Mouse (Mus musculus) embryonic facial prominence, embryonic 15.5 days (tissue): ENCODE results near the gene Astn2. TPM values are rescaled to one million over a fixed set of nuclear protein-coding genes. Genes with fewer than 3 reads are reported as not detected.
A peak's percentile ranks its signal among the peaks of the same experiment; 100 is the strongest.

Experiments used
- ATAC-seq: fragments of 200-750 bp; cut with Nextera tagmentation; 2 replicates; pipeline ENCODE4 v1.8.0; 2017; ENCODE audit warnings: low read depth, moderate TSS enrichment; ENCODE audit not compliant: insufficient number of reproducible peaks, low FRiP score, low TSS enrichment
- H3K27ac ChIP-seq: fragments of 300-500 bp; sonication (generic); replicated peaks from 2 replicates; pipeline ENCODE4 v1.5.1; 2015; ENCODE audit warnings: mild to moderate bottlenecking, inconsistent platforms
- H3K27me3 ChIP-seq: fragments of 300-500 bp; sonication (generic); 2 replicates; pipeline ENCODE4 v1.6.1; 2015; ENCODE audit warnings: inconsistent platforms
- H3K36me3 ChIP-seq: fragments of 300-500 bp; sonication (generic); 2 replicates; pipeline ENCODE4 v1.6.1; 2015; ENCODE audit warnings: mild to moderate bottlenecking, inconsistent platforms
- H3K4me1 ChIP-seq: fragments of 300-500 bp; sonication (generic); 2 replicates; pipeline ENCODE4 v1.6.1; 2015; ENCODE audit warnings: inconsistent platforms
- H3K4me2 ChIP-seq: fragments of 300-500 bp; sonication (generic); replicated peaks from 2 replicates; pipeline ENCODE4 v1.6.1; 2015; ENCODE audit warnings: mild to moderate bottlenecking, inconsistent platforms
- H3K4me3 ChIP-seq: fragments of 300-500 bp; sonication (generic); replicated peaks from 2 replicates; pipeline ENCODE4 v1.5.1; 2015; ENCODE audit warnings: mild to moderate bottlenecking, inconsistent platforms
- H3K9ac ChIP-seq: fragments of 300-500 bp; sonication (generic); 2 replicates; pipeline ENCODE4 v1.6.1; 2015; ENCODE audit warnings: inconsistent platforms
- H3K9me3 ChIP-seq: fragments of 300-500 bp; sonication (generic); replicated peaks from 2 replicates; pipeline ENCODE4 v1.6.1; 2016; ENCODE audit warnings: inconsistent platforms
- WGBS: fragments of 180-500 bp; shearing (Covaris S2); methylation state at CpG from one replicate; pipeline ENCODE4 v1.1.7; 2015; 5-methylcytosine and 5-hydroxymethylcytosine counted together
- polyA plus RNA-seq: library from polyadenylated mRNA; unstranded; fragments of >200 nt; fragmentation: Nextera tagmentation; extraction: Ambion mirVana; gene quantifications from 2 replicates; pipeline ENCODE4 v1.2.1, GENCODE M21; 2015

The Astn2 gene
- polyA plus RNA-seq, 1 experiment from 2014 or later = 1.6 TPM

- peaks cover 13% of the 10 kb centered on the region for H3K4me1 ChIP-seq
- peak within 1 kb of the TSS; percentile 58 for H3K27ac ChIP-seq
- peak; percentile 96 for ATAC-seq
- no peaks in the 10 kb centered on the region for H3K36me3 ChIP-seq
- peak within 1 kb of the TSS; percentile 67 for H3K4me2 ChIP-seq
- H3K27me3 ChIP-seq = no peaks in the 10 kb centered on the region
- WGBS = 2% methylated on average over 33 of the region's 33 CpGs
- H3K4me3 ChIP-seq = peak within 1 kb of the TSS; percentile 75
- no peaks in the 10 kb centered on the region for H3K9me3 ChIP-seq
- peak within 1 kb of the TSS; percentile 66 for H3K9ac ChIP-seq
These were observed 799.8 kb downstream of the Astn2 start, which contains the start of gene Trim32 for GRCm38 (mm10) chr4:65604504-65605150. Gene Trim32 (plus strand): TSS chr4:65604986.

GRCm38 (mm10) chr4:65594601-65595369 is 809.6 kb downstream of the Astn2 start:
- Histone ChIP-seq H3K4me1 (no peaks in the 10 kb centered on the region), H3K36me3 (no peaks in the 10 kb centered on the region), H3K27ac (no peak overlapping the region), H3K9ac (no peak overlapping the region), H3K4me3 (no peak overlapping the region), H3K4me2 (no peak overlapping the region), H3K9me3 (no peaks in the 10 kb centered on the region), H3K27me3 (no peaks in the 10 kb centered on the region)
- no peak for ATAC-seq
- WGBS = 66% methylated on average over 5 of the region's 5 CpGs

DNA sequence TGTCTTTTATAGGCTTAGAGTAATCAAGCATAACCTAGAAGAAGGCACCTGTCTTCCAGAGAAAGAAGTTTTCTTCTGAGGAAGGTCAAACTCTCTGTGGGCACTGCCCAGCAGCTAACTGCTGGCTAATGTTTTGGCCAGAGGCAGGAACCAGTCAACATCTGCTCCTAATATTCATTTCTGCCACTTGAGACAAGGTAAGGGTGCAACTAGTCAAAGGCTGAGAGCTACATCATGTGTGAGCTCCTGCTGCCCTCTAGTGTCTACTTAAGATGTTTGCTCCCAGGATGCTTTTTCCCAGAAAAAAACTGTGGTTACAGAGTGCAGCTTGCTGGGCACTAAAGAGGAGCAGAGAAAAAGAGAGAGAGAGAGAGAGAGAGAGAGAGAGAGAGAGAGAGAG is 814.6 kb downstream of the Astn2 start:
- Histone ChIP-seq H3K36me3 (no peaks in the 10 kb centered on the region), H3K27me3 (no peaks in the 10 kb centered on the region), H3K4me2 (no peak overlapping the region), H3K27ac (no peak overlapping the region), H3K4me1 (no peaks in the 10 kb centered on the region), H3K4me3 (no peak overlapping the region), H3K9ac (no peak overlapping the region), H3K9me3 (no peaks in the 10 kb centered on the region)
- no peak for ATAC-seq

DNA sequence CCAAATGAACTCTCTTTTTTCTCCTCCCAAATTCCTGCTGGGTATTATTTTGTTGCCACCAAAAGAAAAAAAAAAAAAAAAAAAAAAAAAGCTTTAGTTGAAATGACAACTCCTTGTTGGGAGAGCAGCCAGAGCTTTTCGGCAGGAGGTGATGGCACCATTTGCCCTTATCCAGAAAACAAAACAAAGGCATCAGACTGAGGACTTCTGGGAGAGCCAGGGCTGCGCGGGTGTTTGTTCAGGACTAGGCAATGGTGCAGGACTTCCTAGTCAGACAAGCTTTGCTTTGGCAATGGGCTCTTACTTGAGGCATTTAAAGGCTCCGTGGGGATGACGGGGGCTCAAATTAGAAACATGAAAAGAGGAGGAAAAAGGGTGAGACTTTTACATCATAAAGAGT is 817.5 kb downstream of the Astn2 start:
- Histone ChIP-seq H3K4me1 (no peaks in the 10 kb centered on the region), H3K27ac (no peak overlapping the region), H3K4me3 (no peak overlapping the region), H3K4me2 (no peak overlapping the region), H3K9ac (no peak overlapping the region), H3K9me3 (no peaks in the 10 kb centered on the region), H3K36me3 (no peaks in the 10 kb centered on the region), H3K27me3 (no peaks in the 10 kb centered on the region)
- 64% methylated on average over 5 of the region's 5 CpGs for WGBS
- no peak for ATAC-seq

- Histone ChIP-seq H3K27me3 (no peaks in the 10 kb centered on the region), H3K4me1 (no peaks in the 10 kb centered on the region), H3K4me3 (no peak overlapping the region), H3K4me2 (no peak overlapping the region), H3K36me3 (no peaks in the 10 kb centered on the region), H3K9ac (no peak overlapping the region), H3K27ac (no peak overlapping the region), H3K9me3 (no peaks in the 10 kb centered on the region)
- no peak for ATAC-seq
- WGBS = 63% methylated on average over 1 of the region's 1 CpGs
These were observed 824.2 kb downstream of the Astn2 start for GRCm38 (mm10) chr4:65580254-65580653.

- ATAC-seq = no peak
- Histone ChIP-seq H3K9me3 (no peaks in the 10 kb centered on the region), H3K36me3 (no peaks in the 10 kb centered on the region), H3K4me1 (no peaks in the 10 kb centered on the region), H3K9ac (no peak overlapping the region), H3K27ac (no peak overlapping the region), H3K27me3 (no peaks in the 10 kb centered on the region), H3K4me2 (no peak overlapping the region), H3K4me3 (no peak overlapping the region)
- WGBS = 57% methylated on average over 4 of the region's 4 CpGs
These were observed 838.9 kb downstream of the Astn2 start for GRCm38 (mm10) chr4:65565493-65565892.

- no peak overlapping the region for H3K27ac ChIP-seq
- no peak overlapping the region for H3K9ac ChIP-seq
- no peak overlapping the region for H3K4me3 ChIP-seq
- no peaks in the 10 kb centered on the region for H3K27me3 ChIP-seq
- no peak overlapping the region for H3K4me2 ChIP-seq
- no peaks in the 10 kb centered on the region for H3K9me3 ChIP-seq
- no peaks in the 10 kb centered on the region for H3K4me1 ChIP-seq
- WGBS = 77% methylated on average over 6 of the region's 6 CpGs
- no peaks in the 10 kb centered on the region for H3K36me3 ChIP-seq
- no peak for ATAC-seq
These were observed 855.9 kb downstream of the Astn2 start for GRCm38 (mm10) chr4:65548561-65548960.

DNA sequence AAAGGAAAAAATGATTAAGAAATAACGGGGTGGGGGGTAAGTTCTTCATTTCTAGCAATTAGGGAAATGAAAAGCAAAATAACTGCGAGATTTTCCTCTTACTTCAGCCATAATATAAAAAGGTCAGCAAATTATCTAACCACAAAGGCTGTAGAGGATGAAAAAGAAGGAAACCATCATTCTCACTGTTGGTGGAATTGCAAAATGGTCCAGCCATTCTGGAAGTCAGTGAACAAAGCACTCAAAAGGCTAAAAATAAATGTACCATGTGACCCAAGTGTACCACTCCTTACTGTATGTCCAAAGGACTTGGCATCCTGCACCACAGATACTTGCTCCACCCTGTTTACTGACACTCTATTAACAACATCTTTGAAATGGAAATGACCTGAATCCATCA is 858.8 kb downstream of the Astn2 start:
- Histone ChIP-seq H3K9me3 (no peaks in the 10 kb centered on the region), H3K36me3 (no peaks in the 10 kb centered on the region), H3K4me3 (no peak overlapping the region), H3K9ac (no peak overlapping the region), H3K27ac (no peak overlapping the region), H3K27me3 (no peaks in the 10 kb centered on the region), H3K4me2 (no peak overlapping the region), H3K4me1 (no peaks in the 10 kb centered on the region)
- ATAC-seq = no peak
- WGBS = 68% methylated on average over 2 of the region's 2 CpGs

GRCm38 (mm10) chr4:65532071-65532736 is 872.2 kb downstream of the Astn2 start:
- no peak for ATAC-seq
- no peaks in the 10 kb centered on the region for H3K36me3 ChIP-seq
- peaks cover 10% of the 10 kb centered on the region; the same call in 1 of the 2 replicates for H3K4me1 ChIP-seq
- 49% methylated on average over 2 of the region's 2 CpGs for WGBS
- H3K4me3 ChIP-seq = no peak overlapping the region
- no peaks in the 10 kb centered on the region for H3K27me3 ChIP-seq
- no peak overlapping the region for H3K4me2 ChIP-seq
- H3K9ac ChIP-seq = no peak overlapping the region
- H3K9me3 ChIP-seq = no peaks in the 10 kb centered on the region
- 0 out of 2 replicates have a peak overlapping the region, but pooled peaks have one; percentile 9 for H3K27ac ChIP-seq

DNA sequence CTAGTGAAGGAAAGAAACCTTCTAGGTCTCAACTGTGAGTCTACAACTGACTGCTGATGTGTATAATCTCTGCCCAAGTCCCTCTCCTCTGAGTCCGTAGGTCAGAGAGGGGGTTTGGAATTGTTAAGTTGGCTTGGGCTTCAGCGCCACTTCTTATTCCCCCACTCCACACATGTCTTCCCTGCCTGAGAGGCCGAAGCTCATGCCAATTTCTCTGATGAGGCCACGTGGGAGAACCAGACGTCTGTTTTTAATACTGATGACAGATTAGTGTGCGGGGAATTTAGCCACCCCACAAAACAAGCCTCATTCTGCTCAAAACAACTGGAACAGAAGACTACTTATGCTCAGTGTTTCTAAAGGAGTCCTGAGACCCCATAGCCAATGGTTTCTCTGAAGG is 872.8 kb downstream of the Astn2 start:
- H3K4me1 ChIP-seq = peaks cover 10% of the 10 kb centered on the region; the same call in 1 of the 2 replicates
- no peaks in the 10 kb centered on the region for H3K9me3 ChIP-seq
- no peak overlapping the region for H3K4me3 ChIP-seq
- H3K27me3 ChIP-seq = no peaks in the 10 kb centered on the region
- peak; percentile 54 for ATAC-seq
- 28% methylated on average over 6 of the region's 6 CpGs for WGBS
- no peak overlapping the region for H3K9ac ChIP-seq
- H3K36me3 ChIP-seq = no peaks in the 10 kb centered on the region
- 0 out of 2 replicates have a peak overlapping the region, but pooled peaks have one; percentile 51 for H3K27ac ChIP-seq
- no peak overlapping the region for H3K4me2 ChIP-seq

GRCm38 (mm10) chr4:65530901-65531300 is 873.5 kb downstream of the Astn2 start:
- Histone ChIP-seq H3K4me2 (no peak overlapping the region), H3K27me3 (no peaks in the 10 kb centered on the region), H3K9me3 (no peaks in the 10 kb centered on the region), H3K4me3 (no peak overlapping the region), H3K27ac (0 out of 2 replicates have a peak overlapping the region, but pooled peaks have one; percentile 51), H3K36me3 (no peaks in the 10 kb centered on the region), H3K4me1 (peaks cover 10% of the 10 kb centered on the region; the same call in 1 of the 2 replicates), H3K9ac (no peak overlapping the region)
- no peak for ATAC-seq
- 45% methylated on average over 2 of the region's 2 CpGs for WGBS
